Mouse (Mus musculus) forebrain, embryonic 15.5 days (tissue): Measurements from ENCODE around the gene Ifrd2. TPM values are rescaled to one million over a fixed set of nuclear protein-coding genes. Genes with fewer than 3 reads are reported as not detected.

Experiments used
- ATAC-seq: fragments of 200-750 bp; cut with Nextera tagmentation; replicated peaks from 2 replicates; pipeline ENCODE4 v1.8.0; 2017; ENCODE audit warnings: mild to moderate bottlenecking, moderate TSS enrichment, moderate library complexity
- H3K27ac ChIP-seq: fragments of 300-500 bp; sonication (generic); replicated peaks from 2 replicates; pipeline ENCODE4 v1.5.1; 2015; ENCODE audit warnings: mild to moderate bottlenecking, inconsistent platforms
- H3K27me3 ChIP-seq: fragments of 300-500 bp; sonication (generic); 2 replicates; pipeline ENCODE4 v1.6.1; 2015; ENCODE audit warnings: inconsistent platforms
- H3K36me3 ChIP-seq: fragments of 300-500 bp; sonication (generic); 2 replicates; pipeline ENCODE4 v1.6.1; 2015; ENCODE audit warnings: mild to moderate bottlenecking, inconsistent platforms
- H3K4me1 ChIP-seq: fragments of 300-500 bp; sonication (generic); 2 replicates; pipeline ENCODE4 v1.6.1; 2015; ENCODE audit warnings: inconsistent platforms
- H3K4me2 ChIP-seq: fragments of 300-500 bp; sonication (generic); replicated peaks from 2 replicates; pipeline ENCODE4 v1.6.1; 2015; ENCODE audit warnings: mild to moderate bottlenecking, inconsistent platforms
- H3K4me3 ChIP-seq: fragments of 300-500 bp; sonication (generic); 2 replicates; pipeline ENCODE4 v1.5.1; 2015; ENCODE audit warnings: mild to moderate bottlenecking, inconsistent platforms
- H3K9ac ChIP-seq: fragments of 300-500 bp; sonication (generic); replicated peaks from 2 replicates; pipeline ENCODE4 v1.6.1; 2015; ENCODE audit warnings: mild to moderate bottlenecking, inconsistent platforms
- H3K9me3 ChIP-seq: fragments of 300-500 bp; sonication (generic); 2 replicates; pipeline ENCODE4 v1.6.1; 2016; ENCODE audit warnings: inconsistent platforms
- WGBS: fragments of 180-500 bp; shearing (Covaris S2); methylation state at CpG from one replicate; pipeline ENCODE4 v1.1.7; 2015; ENCODE audit warnings: mixed read lengths; 5-methylcytosine and 5-hydroxymethylcytosine counted together
- polyA plus RNA-seq: library from polyadenylated mRNA; unstranded; fragments of >200 nt; fragmentation: Nextera tagmentation; extraction: Ambion mirVana; gene quantifications from 2 replicates; pipeline ENCODE4 v1.2.1, GENCODE M21; 2015

Gene Ifrd2
- polyA plus RNA-seq, 1 experiment from 2014 or later, result 15.4 TPM

GRCm38 (mm10) chr9:107618778-107619545 is 31.5 kb downstream of the Ifrd2 start:
- ATAC-seq, result no peak
- Histone ChIP-seq H3K9ac (no peak overlapping the region), H3K4me2 (no peak overlapping the region), H3K27me3 (no peaks in the 10 kb centered on the region), H3K27ac (peak overlapping the region; percentile 44), H3K4me1 (peaks cover 6% of the 10 kb centered on the region), H3K9me3 (no peaks in the 10 kb centered on the region), H3K4me3 (no peak overlapping the region), H3K36me3 (peaks cover 66% of the 10 kb centered on the region)
- 42% methylated on average over 13 of the region's 13 CpGs for WGBS

- Histone ChIP-seq H3K4me2 (no peak overlapping the region), H3K4me1 (peaks cover 10% of the 10 kb centered on the region), H3K36me3 (peaks cover 65% of the 10 kb centered on the region), H3K27ac (peak overlapping the region; percentile 44; the same call in 1 of the 2 replicates), H3K4me3 (no peak overlapping the region), H3K9me3 (no peaks in the 10 kb centered on the region), H3K9ac (no peak overlapping the region), H3K27me3 (no peaks in the 10 kb centered on the region)
- 84% methylated on average over 13 of the region's 13 CpGs for WGBS
- ATAC-seq, result no peak
Observed at GRCm38 (mm10) chr9:107619546-107619879, 32.1 kb downstream of the Ifrd2 start.

- Histone ChIP-seq H3K36me3 (peaks cover 55% of the 10 kb centered on the region), H3K4me2 (no peak overlapping the region), H3K9ac (no peak overlapping the region), H3K4me3 (no peak overlapping the region), H3K27ac (no peak overlapping the region), H3K27me3 (no peaks in the 10 kb centered on the region), H3K9me3 (no peaks in the 10 kb centered on the region), H3K4me1 (peaks cover 19% of the 10 kb centered on the region)
- no peak for ATAC-seq
Observed at GRCm38 (mm10) chr9:107620954-107621353, 33.5 kb downstream of the Ifrd2 start.

DNA sequence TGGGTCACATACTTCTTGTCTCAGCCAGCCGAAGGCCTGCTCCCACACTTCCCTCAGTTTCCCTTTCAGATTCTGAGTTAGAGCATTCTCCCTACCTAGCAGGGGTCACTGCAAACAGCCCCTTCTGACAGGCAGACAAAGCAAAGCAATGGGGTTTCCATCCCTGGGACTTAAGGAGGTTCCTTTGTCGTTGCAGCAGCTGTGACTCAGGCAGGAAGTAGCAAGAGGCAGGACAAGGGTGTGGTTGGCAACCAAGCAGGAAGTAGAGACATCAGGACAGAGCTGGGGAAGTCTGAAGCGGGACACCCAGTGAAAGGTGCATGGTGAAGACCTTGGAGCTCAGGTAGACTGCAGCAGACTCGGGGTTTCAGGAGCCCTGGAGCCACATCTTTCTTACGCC is 37.1 kb downstream of the Ifrd2 start:
- Histone ChIP-seq H3K9ac (no peak overlapping the region), H3K9me3 (no peaks in the 10 kb centered on the region), H3K4me2 (no peak overlapping the region), H3K4me1 (peaks cover 49% of the 10 kb centered on the region), H3K36me3 (peaks cover 25% of the 10 kb centered on the region), H3K27ac (peak overlapping the region; percentile 89), H3K4me3 (no peak overlapping the region), H3K27me3 (no peaks in the 10 kb centered on the region)
- 65% methylated on average over 5 of the region's 5 CpGs for WGBS
- ATAC-seq, result no peak

DNA sequence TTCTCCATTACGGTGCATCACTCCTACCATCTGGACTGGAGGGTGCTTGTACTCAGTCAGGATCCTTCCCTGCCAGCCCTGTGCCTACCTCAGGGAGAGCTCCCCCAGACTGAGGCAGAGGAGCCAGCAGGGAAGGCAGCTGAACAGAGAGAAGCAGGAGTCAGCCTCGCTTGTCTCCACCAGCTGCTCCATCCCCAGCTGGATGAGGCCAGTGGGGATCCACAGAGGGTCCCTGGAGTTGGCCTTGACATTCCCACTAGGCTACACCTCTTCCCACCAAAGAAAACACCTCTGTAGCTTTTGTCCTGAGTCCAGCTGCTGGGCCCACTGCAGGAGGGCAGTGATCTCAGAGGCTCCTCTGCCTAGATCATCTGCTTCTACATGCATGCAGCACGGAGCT is 37.5 kb downstream of the Ifrd2 start:
- Histone ChIP-seq H3K4me3 (no peak overlapping the region), H3K9ac (no peak overlapping the region), H3K27me3 (no peaks in the 10 kb centered on the region), H3K4me1 (peaks cover 53% of the 10 kb centered on the region), H3K4me2 (no peak overlapping the region), H3K27ac (peak overlapping the region; percentile 89), H3K9me3 (no peaks in the 10 kb centered on the region), H3K36me3 (peaks cover 21% of the 10 kb centered on the region)
- WGBS, result 78% methylated on average over 3 of the region's 3 CpGs
- no peak for ATAC-seq

- Histone ChIP-seq H3K36me3 (peaks cover 17% of the 10 kb centered on the region; the same call in 1 of the 2 replicates), H3K4me3 (no peak overlapping the region), H3K4me2 (no peak overlapping the region), H3K9ac (no peak overlapping the region; the same call in 1 of the 2 replicates), H3K27ac (peak overlapping the region; percentile 89), H3K9me3 (no peaks in the 10 kb centered on the region), H3K27me3 (no peaks in the 10 kb centered on the region), H3K4me1 (peaks cover 59% of the 10 kb centered on the region)
- WGBS, result 84% methylated on average over 12 of the region's 12 CpGs
- ATAC-seq, result no peak
Observed at GRCm38 (mm10) chr9:107625351-107626128, 38.1 kb downstream of the Ifrd2 start.

- peak; percentile 53 for ATAC-seq
- Histone ChIP-seq H3K4me1 (peaks cover 67% of the 10 kb centered on the region), H3K27ac (peak overlapping the region; percentile 89), H3K27me3 (no peaks in the 10 kb centered on the region), H3K9me3 (no peaks in the 10 kb centered on the region), H3K36me3 (peaks cover 17% of the 10 kb centered on the region; the same call in 1 of the 2 replicates), H3K4me3 (peak overlapping the region; percentile 19), H3K9ac (peak overlapping the region; percentile 44), H3K4me2 (peak overlapping the region; percentile 38)
- WGBS, result 17% methylated on average over 15 of the region's 15 CpGs
Observed at GRCm38 (mm10) chr9:107626158-107626843, 38.9 kb downstream of the Ifrd2 start.

DNA sequence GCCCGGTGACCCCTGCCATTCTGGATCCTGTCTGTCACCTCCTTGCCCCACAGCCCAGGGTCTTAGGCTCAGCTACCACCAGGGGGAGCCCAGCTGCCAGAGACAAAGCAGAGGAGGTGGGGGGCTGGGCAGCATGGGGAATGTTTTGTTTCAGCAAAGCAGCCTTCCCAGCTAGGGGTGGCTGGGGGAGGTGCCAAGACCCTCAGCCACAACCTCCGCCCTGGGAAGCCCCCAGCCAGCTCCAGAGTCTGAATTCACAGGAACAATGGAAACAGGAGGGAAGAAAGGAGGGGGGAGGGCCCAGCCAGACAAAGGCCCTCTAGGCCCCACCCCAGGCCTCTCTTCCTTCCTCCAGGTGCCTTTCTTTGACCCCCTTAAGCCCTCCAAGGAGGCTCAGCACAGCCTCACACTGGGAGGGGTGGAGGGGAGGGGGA is 39.4 kb downstream of the Ifrd2 start:
- peak overlapping the region; percentile 89 for H3K27ac ChIP-seq
- peak overlapping the region; percentile 19 for H3K4me3 ChIP-seq
- peaks cover 72% of the 10 kb centered on the region for H3K4me1 ChIP-seq
- peaks cover 17% of the 10 kb centered on the region; the same call in 1 of the 2 replicates for H3K36me3 ChIP-seq
- 0% methylated on average over 2 of the region's 2 CpGs for WGBS
- H3K4me2 ChIP-seq, result peak overlapping the region; percentile 38
- H3K9me3 ChIP-seq, result no peaks in the 10 kb centered on the region
- no peaks in the 10 kb centered on the region for H3K27me3 ChIP-seq
- peak overlapping the region; percentile 44 for H3K9ac ChIP-seq
- peak; percentile 67 for ATAC-seq

- 13% methylated on average over 20 of the region's 20 CpGs for WGBS
- H3K4me3 ChIP-seq, result no peak overlapping the region
- ATAC-seq, result no peak
- H3K4me2 ChIP-seq, result peak overlapping the region; percentile 38
- peak overlapping the region; percentile 89 for H3K27ac ChIP-seq
- no peaks in the 10 kb centered on the region for H3K9me3 ChIP-seq
- no peaks in the 10 kb centered on the region for H3K27me3 ChIP-seq
- H3K36me3 ChIP-seq, result peaks cover 9% of the 10 kb centered on the region; the same call in 1 of the 2 replicates
- H3K9ac ChIP-seq, result peak overlapping the region; percentile 33
- peaks cover 80% of the 10 kb centered on the region for H3K4me1 ChIP-seq
Observed at GRCm38 (mm10) chr9:107627387-107628255, 40.2 kb downstream of the Ifrd2 start.

DNA sequence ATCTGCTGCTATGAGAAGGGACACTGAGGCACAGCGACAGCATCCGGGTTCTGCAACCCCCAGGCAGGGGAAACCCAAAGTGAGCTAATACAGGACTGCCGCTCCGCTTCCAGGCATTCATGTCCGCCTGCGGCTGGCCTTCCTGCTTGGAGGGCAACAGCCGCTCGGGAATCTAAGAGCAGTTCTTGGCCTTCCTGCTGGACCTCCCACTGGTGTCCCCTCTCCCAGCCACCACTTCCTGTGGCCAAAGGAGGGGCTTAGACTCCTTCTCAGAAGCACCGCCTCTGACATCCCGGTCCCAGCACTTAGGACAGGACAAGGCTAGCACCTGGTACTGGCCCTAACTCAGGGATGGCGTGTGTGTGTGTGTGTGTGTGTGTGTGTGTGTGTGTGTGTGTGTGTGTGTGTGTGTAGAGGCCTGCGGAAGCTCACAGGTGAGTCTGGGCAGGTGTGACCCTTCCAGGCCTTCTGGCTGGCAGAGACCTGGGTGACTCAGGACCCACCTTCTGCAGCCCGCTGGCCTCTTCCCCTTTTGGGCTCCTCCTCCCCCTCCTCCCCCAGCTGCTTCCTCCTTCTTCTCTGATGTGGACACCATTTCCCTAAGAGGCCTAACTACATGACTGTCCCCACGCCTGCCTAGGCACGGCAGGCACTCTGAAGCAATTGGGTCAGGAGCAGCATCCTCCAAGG is 41.4 kb downstream of the Ifrd2 start:
- no peaks in the 10 kb centered on the region for H3K27me3 ChIP-seq
- ATAC-seq, result no peak
- peak overlapping the region; percentile 33 for H3K9ac ChIP-seq
- H3K4me3 ChIP-seq, result no peak overlapping the region
- H3K4me2 ChIP-seq, result peak overlapping the region; percentile 36
- WGBS, result 34% methylated on average over 15 of the region's 15 CpGs
- peak overlapping the region; percentile 89 for H3K27ac ChIP-seq
- 0 out of 2 replicates have a peak, but pooled peaks cover 4% of the 10 kb centered on the region for H3K36me3 ChIP-seq
- peaks cover 88% of the 10 kb centered on the region for H3K4me1 ChIP-seq
- H3K9me3 ChIP-seq, result no peaks in the 10 kb centered on the region

GRCm38 (mm10) chr9:107629411-107629730 is 41.9 kb downstream of the Ifrd2 start:
- ATAC-seq, result no peak
- Histone ChIP-seq H3K27ac (peak overlapping the region; percentile 89), H3K4me3 (no peak overlapping the region), H3K36me3 (0 out of 2 replicates have a peak, but pooled peaks cover 4% of the 10 kb centered on the region), H3K4me2 (peak overlapping the region; percentile 36), H3K27me3 (no peaks in the 10 kb centered on the region), H3K9me3 (no peaks in the 10 kb centered on the region), H3K9ac (peak overlapping the region; percentile 33), H3K4me1 (peaks cover 91% of the 10 kb centered on the region)
- WGBS, result 21% methylated on average over 4 of the region's 4 CpGs
